Comparison of ENCODE assay signal across 8 mouse cellular contexts in the genomic region with DNA sequence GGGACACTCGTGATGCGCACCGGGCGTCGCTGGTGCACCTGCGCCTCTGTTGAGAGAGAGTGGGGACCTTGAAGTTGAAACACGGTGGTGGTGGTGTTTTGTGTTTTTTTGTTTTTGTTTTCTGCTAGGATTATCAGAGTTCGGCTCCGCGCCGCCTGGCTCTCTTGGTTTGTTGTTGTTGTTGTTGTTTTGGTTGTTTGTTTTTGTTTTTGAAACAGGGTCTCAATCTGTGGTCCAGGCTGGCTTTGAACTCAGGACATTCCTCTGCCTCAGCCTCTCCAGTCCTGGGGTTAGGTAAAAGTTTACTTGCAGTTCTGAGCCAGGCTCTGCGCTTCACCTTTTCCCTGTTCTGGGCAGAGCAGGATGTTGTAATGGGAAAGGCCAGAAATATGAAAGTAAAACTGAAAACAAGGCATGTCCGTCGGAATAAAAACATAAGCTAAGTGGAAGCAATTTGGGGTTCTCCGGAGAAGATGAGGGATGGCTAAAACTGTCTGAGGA. TPM values are rescaled to one million over a fixed set of nuclear protein-coding genes. Genes with fewer than 3 reads are reported as not detected.
DNase-seq lines count a peak whose midpoint lies in the region; ATAC-seq and TF ChIP-seq lines count a peak whose summit lies in the region.

No protein-coding gene starts in this region.

- no peaks in the 10 kb centered on the region for H3K36me3 ChIP-seq in embryonic facial prominence, embryonic 11.5 days (replicated peaks; ENCODE audit: control insufficient read depth, insufficient read depth, low read depth, low read length)
- peaks cover 5% of the 10 kb centered on the region; the same call in 1 of the 2 replicates for H3K36me3 ChIP-seq in hindbrain, postnatal 0 days (ENCODE audit: insufficient read depth, low read length)
- H3K36me3 ChIP-seq in lung, embryonic 14.5 days (ENCODE audit: insufficient read depth), result peaks cover 14% of the 10 kb centered on the region

- peaks cover 4% of the 10 kb centered on the region; the same call in 1 of the 2 replicates for H3K4me1 ChIP-seq in embryonic facial prominence, embryonic 11.5 days (ENCODE audit: control insufficient read depth, insufficient read depth, low read length)
- H3K4me1 ChIP-seq in hindbrain, postnatal 0 days (ENCODE audit: insufficient read depth, low read length), result peaks cover 7% of the 10 kb centered on the region; the same call in 1 of the 2 replicates
- 0 out of 2 replicates have a peak, but pooled peaks cover 5% of the 10 kb centered on the region for H3K4me1 ChIP-seq in lung, embryonic 14.5 days (ENCODE audit: insufficient read depth)

- ATAC-seq in embryonic facial prominence, embryonic 11.5 days (replicated peaks; ENCODE audit: insufficient number of reproducible peaks, low FRiP score, low TSS enrichment, low read depth), result no peak
- no peak for ATAC-seq in hindbrain, postnatal 0 days
- ATAC-seq in lung, embryonic 14.5 days (ENCODE audit: insufficient read depth), result no peak

- DNase-seq in left cerebral cortex, adult 2 months (ENCODE audit: extremely low spot score in 1 of 2, low spot score in 2 of 2), result no peak
- DNase-seq in left cerebral cortex, adult 11 months (ENCODE audit: low spot score), result no peak
- DNase-seq in embryonic facial prominence, embryonic 11.5 days (ENCODE audit: low spot score), result no peak
- no peak for DNase-seq in hindbrain, postnatal 0 days (ENCODE audit: low spot score)
- DNase-seq in lung, embryonic 14.5 days, result no peak
- DNase-seq in embryo, embryonic 10 days (ENCODE audit: low spot score), result no peak
- DNase-seq in layer of hippocampus, adult 18-20 months (ENCODE audit: low spot score in 2 of 2), result no peak
- DNase-seq in cerebellum, adult 11 months, result no peak

- no peaks in the 10 kb centered on the region for H3K27me3 ChIP-seq in embryonic facial prominence, embryonic 11.5 days (ENCODE audit: control insufficient read depth, insufficient read depth, low read length)
- H3K27me3 ChIP-seq in hindbrain, postnatal 0 days (ENCODE audit: insufficient read depth, low read length), result no peaks in the 10 kb centered on the region
- H3K27me3 ChIP-seq in lung, embryonic 14.5 days (ENCODE audit: insufficient read depth, low read length), result no peaks in the 10 kb centered on the region

- no peak for TF ChIP-seq CTCF in left cerebral cortex, adult 2 months (IDR thresholded peaks at IDR 0.05)
- no peak for TF ChIP-seq CTCF in hindbrain, postnatal 0 days (IDR thresholded peaks at IDR 0.05; ENCODE audit: low read depth)
- no peak for TF ChIP-seq CTCF in lung, embryonic 14.5 days (IDR thresholded peaks at IDR 0.05; ENCODE audit: low read depth)

- peak overlapping the region; percentile 81 for H3K9ac ChIP-seq in embryonic facial prominence, embryonic 11.5 days (replicated peaks; ENCODE audit: low read length)
- peak overlapping the region; percentile 93 for H3K9ac ChIP-seq in hindbrain, postnatal 0 days (replicated peaks; ENCODE audit: low read length)
- H3K9ac ChIP-seq in lung, embryonic 14.5 days, result peak overlapping the region; percentile 77

- peak overlapping the region; percentile 91 for H3K27ac ChIP-seq in left cerebral cortex, adult 2 months
- H3K27ac ChIP-seq in embryonic facial prominence, embryonic 11.5 days (replicated peaks; ENCODE audit: low read depth, low read length), result peak overlapping the region; percentile 76; the same call in 1 of the 2 replicates
- H3K27ac ChIP-seq in hindbrain, postnatal 0 days, result peak overlapping the region; percentile 97
- peak overlapping the region; percentile 92 for H3K27ac ChIP-seq in lung, embryonic 14.5 days (ENCODE audit: low read depth)

- H3K9me3 ChIP-seq in embryonic facial prominence, embryonic 11.5 days (replicated peaks; ENCODE audit: control insufficient read depth, low read length), result no peaks in the 10 kb centered on the region
- no peaks in the 10 kb centered on the region for H3K9me3 ChIP-seq in hindbrain, postnatal 0 days (ENCODE audit: low read length)
- no peaks in the 10 kb centered on the region for H3K9me3 ChIP-seq in lung, embryonic 14.5 days (ENCODE audit: low read depth, low read length)

- peak overlapping the region; percentile 92 for H3K4me3 ChIP-seq in left cerebral cortex, adult 2 months
- H3K4me3 ChIP-seq in embryonic facial prominence, embryonic 11.5 days (ENCODE audit: low read depth, low read length), result peak overlapping the region; percentile 81
- peak overlapping the region; percentile 94 for H3K4me3 ChIP-seq in hindbrain, postnatal 0 days (ENCODE audit: low read length)
- H3K4me3 ChIP-seq in lung, embryonic 14.5 days (ENCODE audit: low read depth, low read length), result peak overlapping the region; percentile 85

- WGBS in embryonic facial prominence, embryonic 11.5 days, result 20% methylated on average over 15 of the region's 15 CpGs
- WGBS in hindbrain, postnatal 0 days, result 17% methylated on average over 15 of the region's 15 CpGs
- 16% methylated on average over 15 of the region's 15 CpGs for WGBS in lung, embryonic 14.5 days

- intact Hi-C loops in left cerebral cortex, adult 2 months (cut with DNase I), result loop anchor here (1.0 to 10.0 kb wide), 11 partner anchors 29 to 407 kb away; partner anchors contain the start of genes Cpeb1 and Homer2

- H3K4me2 ChIP-seq in embryonic facial prominence, embryonic 11.5 days (ENCODE audit: low read depth, low read length), result peak overlapping the region; percentile 94
- peak overlapping the region; percentile 69 for H3K4me2 ChIP-seq in hindbrain, postnatal 0 days (ENCODE audit: low read depth, low read length)
- peak overlapping the region; percentile 80 for H3K4me2 ChIP-seq in lung, embryonic 14.5 days

RNA-seq across cellular contexts. Expression of gene Whamm, which starts 0.9 kb away (rescaled TPM):
- 10 to 100 TPM; 18.6 to 19.1 TPM for total RNA-seq in left cerebral cortex, adult 2 months (2021)
- 5.2 and 5.6 TPM in 2 replicates for polyA plus RNA-seq in embryonic facial prominence, embryonic 11.5 days (2014; fragmentation: Nextera tagmentation; extraction: Ambion mirVana)
- total RNA-seq in hindbrain, postnatal 0 days (2014; rRNA removed), result 5.1 and 6.2 TPM in 2 replicates
- 6.9 and 7.0 TPM in 2 replicates for polyA plus RNA-seq in hindbrain, postnatal 0 days (2015; fragmentation: Nextera tagmentation; extraction: Ambion mirVana)
- polyA plus RNA-seq in lung, embryonic 14.5 days (2014; fragmentation: Nextera tagmentation; extraction: Ambion mirVana), result 8.0 and 9.3 TPM in 2 replicates
- total RNA-seq in layer of hippocampus, adult 18-20 months (2021), result 10 to 100 TPM; 19.2 to 19.5 TPM

RNA-seq across cellular contexts. Expression of gene Fsd2, which starts 5.2 kb away (rescaled TPM):
- total RNA-seq in left cerebral cortex, adult 2 months (2021), result under 1 TPM; 0.25 to 0.26 TPM
- polyA plus RNA-seq in embryonic facial prominence, embryonic 11.5 days (2014; fragmentation: Nextera tagmentation; extraction: Ambion mirVana), result 0.20 and 0.35 TPM in 2 replicates
- total RNA-seq in hindbrain, postnatal 0 days (2014; rRNA removed), result 0.18 and 0.31 TPM in 2 replicates
- polyA plus RNA-seq in hindbrain, postnatal 0 days (2015; fragmentation: Nextera tagmentation; extraction: Ambion mirVana), result 0.05 and 0.08 TPM in 2 replicates
- 0.12 and 0.37 TPM in 2 replicates for polyA plus RNA-seq in lung, embryonic 14.5 days (2014; fragmentation: Nextera tagmentation; extraction: Ambion mirVana)
- total RNA-seq in layer of hippocampus, adult 18-20 months (2021), result under 1 TPM; 0.23 to 0.52 TPM
